Mouse (Mus musculus) kidney, adult 8-10 months (tissue): ENCODE measurements around the gene Cmtm6.
A peak's percentile ranks its signal among the peaks of the same experiment; 100 is the strongest.
"Not testable (repeated sequence)": the region's sequence is repeated elsewhere in the genome, so short reads cannot be mapped to it uniquely, and the experiment has no call there.

ENCODE experiments used
- DNase-seq, 2 experiments: peaks; one replicate each; pipeline ENCODE4 v3.0.0; 2022

Cmtm6 gene

DNA sequence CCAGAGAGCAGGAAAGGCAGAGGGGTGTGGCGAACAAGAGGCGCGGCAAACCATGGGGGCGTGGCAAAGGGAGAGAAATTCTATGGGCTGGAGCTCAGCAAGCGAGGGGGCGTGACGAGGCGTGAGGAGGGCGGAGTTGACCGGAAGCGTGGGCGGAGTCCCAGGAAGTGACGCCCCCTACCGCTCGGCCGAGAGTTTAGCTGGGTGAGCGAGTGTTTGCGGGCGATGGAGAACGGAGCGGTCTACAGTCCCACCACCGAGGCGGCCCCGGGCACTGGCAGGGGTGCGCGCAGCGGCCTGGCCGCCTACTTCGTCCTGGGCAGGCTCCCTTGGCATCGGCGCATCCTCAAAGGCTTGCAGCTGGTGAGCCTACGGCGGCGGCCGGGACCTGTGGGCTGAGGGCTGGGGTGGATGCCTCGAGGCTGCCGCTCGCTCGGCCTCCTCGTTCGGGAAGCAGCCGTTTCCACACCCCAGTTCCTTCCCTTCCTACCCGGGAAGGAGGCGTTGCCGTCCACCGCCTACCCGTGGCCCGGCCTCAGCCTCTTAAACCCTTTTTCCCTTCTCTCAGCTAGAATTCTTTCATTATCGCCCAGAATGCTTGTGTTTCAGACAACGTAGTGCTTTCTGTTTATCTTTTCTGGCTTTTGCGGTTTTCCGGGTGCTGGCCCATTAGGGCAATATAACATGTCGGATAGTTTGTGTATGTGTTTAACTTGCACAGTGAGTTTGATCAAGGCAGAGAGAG, at the start of gene Cmtm6:
Cmtm6 (plus strand) TSS at position 106 of the 745 bp plus-strand sequence.
- DNase-seq: peak; percentile 97 to 98

DNA sequence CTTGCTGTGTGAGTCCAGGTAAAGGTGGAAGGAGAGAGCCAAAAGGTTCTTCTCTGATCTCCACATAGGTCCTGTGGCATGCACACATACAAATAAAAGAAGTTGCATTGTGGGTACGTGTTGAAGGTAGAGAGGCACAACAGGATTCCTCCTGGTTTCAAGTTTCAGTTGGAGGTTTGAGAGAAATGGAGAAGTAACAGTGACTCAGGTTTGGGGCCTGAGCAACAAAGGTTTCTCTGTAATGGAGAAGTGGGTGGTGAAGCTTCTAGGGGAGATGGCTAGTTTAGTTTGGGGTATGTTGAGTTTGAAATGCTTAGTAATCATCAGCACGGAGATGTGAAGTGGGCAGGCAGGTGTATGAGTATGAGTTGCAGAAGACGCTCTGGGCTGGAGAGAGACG, 48.7 kb upstream of the Cmtm6 start:
- DNase-seq: no peak

DNA sequence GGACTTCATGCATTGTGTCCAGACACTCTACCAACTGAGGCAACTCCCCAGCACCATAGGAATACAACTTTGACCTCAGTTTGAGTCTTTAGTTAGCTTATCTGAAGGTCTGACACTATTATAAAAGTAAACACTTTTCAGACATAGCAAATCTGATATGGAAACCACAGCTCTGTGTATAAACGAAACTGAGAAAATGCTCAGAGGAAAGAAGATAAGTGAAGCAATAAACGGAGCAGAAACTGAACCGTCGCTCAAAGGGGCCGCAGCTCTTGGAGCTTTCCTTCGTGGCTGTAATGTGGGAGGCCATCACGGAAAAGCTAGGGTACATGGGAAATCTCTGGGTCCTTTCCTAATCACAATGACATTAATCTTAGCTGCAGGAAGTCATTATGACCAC, 44.7 kb upstream of the Cmtm6 start:
- DNase-seq: no peak

DNA sequence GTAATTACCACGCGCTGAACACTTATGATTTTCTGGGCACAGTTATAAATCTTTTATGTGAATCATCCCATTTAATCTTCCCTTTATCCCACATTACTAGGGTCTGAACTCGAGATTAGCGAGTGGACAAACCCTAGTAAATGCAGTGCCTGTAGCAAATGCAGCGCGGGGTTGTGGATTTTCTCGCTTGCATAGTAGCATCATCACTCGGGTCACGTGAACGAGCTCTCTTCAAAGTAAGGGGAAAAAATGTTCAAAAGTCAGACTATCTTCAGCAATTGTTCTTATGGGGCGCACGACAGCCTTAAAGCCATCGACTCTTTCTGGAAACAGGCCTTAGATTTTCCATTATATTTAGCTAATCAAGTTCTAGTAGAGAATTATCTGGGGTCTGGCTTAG, 43.3 kb upstream of the Cmtm6 start:
- no peak for DNase-seq

DNA sequence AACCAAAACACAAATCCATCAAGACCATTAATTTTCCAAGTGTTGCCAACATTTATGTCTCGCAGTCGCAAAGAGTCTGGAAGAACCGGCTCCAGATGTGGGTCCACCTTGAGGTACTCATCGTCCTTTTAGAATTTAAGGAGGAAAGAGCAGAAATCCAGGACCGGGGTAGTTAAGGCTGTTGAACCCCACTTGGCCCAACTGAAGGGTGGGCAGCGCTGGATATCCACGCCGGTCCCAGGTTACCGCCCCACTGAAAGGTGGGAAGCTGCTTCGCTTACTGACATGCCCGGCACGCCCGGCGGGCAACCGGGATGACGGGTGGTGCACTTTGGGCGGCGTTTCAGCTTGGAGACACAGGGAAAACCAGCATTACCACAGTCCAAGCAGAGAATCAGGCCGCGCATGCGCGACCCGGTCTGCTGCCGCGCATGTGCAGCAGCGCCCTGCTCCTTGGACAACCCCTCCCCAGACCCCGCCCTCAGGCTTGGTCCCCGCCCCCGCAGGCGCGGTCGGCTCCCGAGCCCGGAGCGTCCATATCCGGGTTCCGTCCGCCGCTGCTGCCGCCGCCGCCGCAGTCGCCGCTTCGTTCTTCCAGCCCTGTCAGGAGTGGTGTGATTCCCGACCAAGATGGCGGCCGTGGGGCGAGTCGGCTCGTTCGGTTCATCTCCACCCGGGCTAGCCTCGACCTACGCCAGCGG, 42.5 kb upstream of the Cmtm6 start, which contains the start of gene Dync1li1:
Dync1li1 (plus strand) TSS at position 539 of the 701 bp plus-strand sequence.
- DNase-seq: peak; percentile 97 to 98

DNA sequence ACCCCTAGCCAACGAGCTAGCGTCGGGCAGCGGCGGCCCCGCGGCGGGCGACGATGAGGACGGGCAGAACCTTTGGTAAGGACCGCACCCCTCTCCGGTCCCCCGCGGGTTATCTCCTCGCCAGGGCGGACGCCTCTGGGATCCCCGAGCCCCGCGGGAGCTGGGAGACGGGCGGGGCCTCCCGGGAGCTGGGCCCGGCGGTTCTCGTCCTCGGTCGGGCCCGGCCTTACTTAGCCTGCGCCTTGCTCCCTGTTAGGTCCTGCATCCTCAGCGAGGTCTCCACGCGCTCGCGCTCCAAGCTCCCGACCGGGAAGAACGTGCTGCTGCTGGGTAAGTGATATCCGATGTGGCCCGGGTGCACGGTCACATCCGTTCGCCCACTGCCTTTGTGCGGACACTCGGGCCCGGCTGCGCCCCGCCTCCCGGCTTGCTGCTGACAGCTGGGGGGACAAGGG, 41.9 kb upstream of the Cmtm6 start:
- DNase-seq: no peak

DNA sequence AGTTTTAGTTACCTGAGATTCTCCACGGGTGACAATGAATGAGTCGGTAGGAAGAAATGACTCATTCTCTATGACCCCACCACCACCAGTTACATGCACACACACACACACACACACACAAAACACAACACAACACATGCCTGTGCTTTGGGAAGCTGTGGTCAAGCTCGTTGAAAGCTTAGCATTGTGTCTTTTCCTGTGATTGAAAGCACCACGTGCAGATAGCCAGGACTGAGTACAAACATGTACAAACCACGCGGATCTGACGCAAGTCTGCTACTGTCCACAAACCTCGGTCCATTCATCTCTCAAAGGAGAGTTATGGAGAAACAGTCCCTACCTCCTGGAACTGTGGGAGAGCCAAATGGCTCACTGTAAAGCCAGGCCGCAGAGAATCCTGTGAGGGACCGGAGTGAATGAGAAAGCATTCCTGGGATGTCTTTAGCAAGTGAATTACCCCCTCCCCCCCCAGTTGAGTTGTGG, 40.8 kb upstream of the Cmtm6 start:
- no peak for DNase-seq

DNA sequence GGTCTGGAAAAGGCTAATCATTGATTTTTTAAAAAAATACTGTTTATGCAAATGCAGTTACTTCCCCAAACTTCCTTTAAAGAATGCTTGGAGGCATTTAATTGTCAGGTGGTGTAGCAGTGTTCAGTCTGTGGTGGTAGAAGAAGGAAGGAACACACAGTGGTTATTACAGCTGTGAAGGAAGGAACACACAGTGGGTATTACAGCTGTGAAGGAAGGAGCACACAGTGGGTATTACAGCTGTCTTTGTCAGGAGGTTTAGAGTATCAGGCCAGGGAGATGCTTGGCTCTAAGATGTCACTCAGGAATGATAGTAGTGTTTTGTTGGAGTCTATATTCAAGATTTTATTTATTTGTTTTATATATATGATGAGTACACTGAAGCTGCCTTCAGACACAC, 39.8 kb upstream of the Cmtm6 start:
- DNase-seq: no peak

DNA sequence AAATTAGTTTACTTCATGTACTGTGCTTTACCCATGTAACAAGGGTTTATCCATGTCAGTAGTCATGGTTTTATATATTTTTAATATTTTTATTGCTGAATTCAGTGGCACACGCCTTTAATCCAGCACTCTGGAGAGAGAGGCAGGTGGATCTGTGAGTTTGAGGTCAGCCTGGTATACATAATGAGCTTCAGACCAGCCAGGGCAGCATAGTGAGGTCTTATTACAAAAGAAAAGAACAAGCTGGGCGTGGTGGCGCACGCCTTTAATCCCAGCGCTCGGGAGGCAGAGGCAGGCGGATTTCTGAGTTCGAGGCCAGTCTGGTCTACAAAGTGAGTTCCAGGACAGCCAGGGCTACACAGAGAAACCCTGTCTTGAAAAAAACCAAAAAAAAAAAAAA, 35.3 kb upstream of the Cmtm6 start:
- DNase-seq: not testable (repeated sequence)

DNA sequence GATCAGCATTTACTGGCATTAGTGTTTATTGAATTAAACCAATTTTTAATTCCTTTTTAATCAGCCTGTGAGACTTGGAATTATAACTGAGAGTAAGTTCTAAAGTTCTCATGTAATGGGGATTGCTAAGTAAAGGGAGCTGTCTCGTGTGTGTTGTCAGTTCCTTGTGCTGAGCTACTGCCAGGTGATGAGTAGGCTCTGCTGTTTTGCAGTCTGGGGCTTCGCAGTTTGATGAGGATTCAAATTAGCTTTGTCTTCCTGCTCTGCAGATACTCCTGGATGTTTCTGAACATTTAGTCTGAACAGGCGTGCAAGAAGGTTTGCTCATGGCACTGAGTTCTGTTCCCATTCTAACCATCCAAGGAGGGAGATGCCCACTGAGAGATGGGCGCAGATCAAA, 33.8 kb upstream of the Cmtm6 start:
- no peak for DNase-seq

DNA sequence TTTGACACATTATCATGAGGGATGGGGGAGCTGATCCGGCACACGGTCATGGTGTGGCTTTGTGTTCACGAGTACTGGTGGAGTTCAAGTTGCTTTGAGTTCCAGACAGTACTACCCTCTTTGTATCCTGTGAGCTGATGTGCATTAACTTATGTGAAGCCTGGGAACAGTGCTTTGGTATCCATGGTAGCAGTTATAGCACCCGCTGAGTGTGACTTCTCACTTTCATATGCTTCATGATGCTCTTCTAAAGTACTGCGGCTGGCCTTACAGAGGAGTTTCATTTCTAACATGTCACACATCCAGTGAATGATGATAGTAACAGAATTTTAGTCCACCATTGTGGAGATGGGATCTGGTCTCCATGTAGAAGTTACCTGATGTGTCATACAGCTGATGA, 33.0 kb upstream of the Cmtm6 start:
- no peak for DNase-seq

DNA sequence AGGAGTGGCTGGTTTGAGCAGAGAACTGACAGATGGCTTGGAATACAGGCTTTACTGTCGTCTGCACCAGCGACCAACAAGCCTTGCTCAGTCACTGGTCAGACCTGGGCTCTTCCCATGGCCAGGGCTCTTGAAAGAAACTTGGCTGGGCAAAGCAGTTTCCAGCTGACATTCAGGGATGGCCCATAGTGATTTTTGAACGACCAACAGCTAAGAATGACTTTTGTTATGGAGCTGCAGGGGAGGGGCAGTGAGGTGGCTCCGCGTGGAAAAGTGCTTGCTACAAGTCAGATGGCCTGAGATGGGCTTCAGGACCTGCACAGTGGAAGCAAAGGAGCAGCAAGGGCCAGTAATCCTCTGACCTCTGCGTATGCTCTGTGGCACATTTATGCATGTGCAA, 31.7 kb upstream of the Cmtm6 start:
- DNase-seq: peak in 1 of 2 experiments; percentile 41

DNA sequence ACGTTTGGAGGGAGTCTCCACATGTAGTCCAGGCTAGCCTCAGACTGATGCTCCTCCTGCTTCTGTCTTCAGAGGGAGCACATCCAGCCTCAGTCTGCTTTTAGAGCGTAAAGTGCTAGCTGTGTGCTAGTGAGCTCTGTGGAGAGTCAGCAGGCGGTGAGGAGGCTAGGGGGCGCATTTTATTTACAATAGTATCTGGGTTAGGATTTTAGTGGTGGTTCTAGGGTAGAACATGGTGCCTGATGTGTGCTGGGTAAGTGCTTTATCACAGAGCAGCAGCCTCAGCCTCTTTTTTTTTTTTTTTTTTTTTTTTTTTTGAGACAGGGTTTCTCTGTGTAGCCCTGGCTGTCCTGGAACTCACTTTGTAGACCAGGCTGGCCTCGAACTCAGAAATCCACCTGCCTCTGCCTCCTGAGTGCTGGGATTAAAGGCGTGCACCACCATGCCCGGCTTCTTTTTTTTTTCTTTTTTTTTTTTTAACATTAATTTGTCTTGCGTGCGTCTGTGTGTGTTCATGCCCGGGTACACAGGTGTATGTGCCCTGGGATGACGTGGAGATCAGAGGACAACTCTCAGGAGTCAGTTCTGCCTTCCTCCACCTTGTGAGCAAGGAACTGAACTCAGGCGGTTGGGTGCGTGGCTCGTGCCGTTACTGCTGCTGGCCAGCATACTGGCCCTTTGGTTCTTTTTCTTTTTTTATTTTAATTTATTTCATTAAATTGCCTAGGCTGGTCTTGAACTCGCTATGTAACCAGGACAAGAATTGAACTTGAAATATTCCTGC, 30.8 kb upstream of the Cmtm6 start:
- DNase-seq: peak; percentile 43 to 57

DNA sequence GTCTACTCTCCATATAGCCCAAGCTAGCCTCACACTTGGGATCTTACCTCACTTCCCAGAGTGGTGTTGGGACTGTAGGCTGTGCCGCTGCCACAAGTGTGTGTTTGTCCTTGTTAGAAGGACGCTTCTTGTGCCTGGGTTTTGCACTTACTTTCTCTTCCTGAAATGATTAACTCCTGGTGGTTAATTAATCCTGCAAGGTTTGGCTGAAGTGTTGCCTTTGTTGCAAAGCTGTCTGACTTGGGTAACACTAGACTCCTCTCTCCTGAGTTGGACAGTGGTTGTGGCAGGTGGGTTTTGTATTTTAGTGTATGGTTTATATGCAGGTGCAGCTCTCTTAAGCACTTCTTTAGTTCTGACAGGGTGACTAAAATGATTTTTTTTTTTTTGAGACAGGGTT, 29.9 kb upstream of the Cmtm6 start:
- peak; percentile 64 to 79 for DNase-seq

DNA sequence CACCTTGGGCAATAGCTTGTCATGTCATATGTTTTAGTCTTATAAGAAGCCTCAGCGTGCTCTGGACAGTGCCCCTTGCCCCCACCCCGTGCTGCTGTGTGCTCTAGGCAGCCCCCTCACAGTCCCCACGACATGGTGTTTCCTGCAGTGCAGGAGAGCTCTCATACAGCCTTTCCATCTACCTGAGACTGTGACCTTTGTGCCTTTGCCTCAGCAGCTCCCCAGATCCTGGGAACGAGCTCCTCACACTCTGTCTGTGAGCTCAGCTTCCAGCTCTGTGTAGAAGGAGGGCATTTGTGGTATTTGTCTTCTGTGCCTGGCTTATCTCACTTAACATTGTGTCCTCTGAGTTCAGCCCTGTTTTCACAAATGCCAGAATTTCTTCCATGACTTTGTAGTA, 29.0 kb upstream of the Cmtm6 start:
- peak; percentile 49 to 55 for DNase-seq

DNA sequence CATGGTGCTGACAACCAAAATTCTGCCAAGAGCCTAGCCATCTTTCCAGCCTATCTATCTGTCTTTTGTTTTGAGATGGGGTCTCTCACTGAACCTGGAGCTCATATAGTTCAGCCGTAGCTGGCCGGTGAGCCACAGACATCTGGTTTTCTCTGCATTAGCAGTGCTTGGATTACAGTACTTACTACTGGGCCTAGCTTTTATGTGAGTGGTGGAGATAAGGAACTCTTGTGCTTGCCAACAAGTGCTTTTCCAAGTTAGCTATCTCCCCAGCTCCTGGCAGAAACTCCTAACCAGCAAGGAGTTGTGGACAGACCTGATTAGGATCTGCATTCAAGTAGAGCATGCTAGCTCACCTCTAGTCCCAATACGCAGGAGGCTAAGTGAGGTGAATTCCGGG, 23.1 kb upstream of the Cmtm6 start:
- no peak for DNase-seq

DNA sequence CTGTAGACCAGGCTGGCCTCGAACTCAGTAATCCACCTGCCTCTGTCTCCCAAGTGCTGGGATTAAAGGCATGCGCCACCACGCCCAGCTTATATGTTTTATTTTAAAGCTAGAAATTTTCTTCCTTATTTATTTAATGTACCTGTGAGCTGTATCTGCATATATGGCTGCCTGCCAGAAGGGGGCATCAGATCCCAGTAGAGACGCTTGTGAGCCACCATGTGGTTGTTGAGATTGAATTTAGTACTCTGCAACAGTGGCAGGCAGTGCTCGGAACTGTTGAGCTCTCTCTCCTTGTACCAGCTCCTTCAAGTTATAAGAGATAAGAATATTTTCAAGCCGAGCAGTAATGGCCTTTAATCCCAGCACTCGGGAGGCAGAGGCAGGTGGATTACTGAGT, 20.6 kb upstream of the Cmtm6 start:
- DNase-seq: peak in 1 of 2 experiments; percentile 54

DNA sequence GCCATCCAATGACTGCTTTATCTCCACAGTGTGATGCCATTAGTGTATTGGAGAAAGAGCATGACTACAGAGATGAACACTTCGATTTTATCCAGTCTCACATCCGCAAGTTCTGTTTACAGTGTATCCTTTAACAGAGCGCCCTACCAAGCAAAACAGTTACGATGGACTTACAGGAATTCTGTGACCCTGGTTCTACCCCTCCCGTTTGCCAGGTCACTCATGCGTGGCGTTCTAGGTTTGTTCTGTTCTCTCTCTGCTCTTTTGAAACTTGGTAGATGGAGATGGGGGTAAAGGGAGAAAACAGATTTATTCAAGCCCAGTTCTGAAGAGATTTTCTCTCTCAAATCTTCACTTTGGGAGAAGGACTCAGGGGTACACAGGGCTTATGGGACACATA, 17.4 kb upstream of the Cmtm6 start:
- DNase-seq: peak; percentile 65 to 91

DNA sequence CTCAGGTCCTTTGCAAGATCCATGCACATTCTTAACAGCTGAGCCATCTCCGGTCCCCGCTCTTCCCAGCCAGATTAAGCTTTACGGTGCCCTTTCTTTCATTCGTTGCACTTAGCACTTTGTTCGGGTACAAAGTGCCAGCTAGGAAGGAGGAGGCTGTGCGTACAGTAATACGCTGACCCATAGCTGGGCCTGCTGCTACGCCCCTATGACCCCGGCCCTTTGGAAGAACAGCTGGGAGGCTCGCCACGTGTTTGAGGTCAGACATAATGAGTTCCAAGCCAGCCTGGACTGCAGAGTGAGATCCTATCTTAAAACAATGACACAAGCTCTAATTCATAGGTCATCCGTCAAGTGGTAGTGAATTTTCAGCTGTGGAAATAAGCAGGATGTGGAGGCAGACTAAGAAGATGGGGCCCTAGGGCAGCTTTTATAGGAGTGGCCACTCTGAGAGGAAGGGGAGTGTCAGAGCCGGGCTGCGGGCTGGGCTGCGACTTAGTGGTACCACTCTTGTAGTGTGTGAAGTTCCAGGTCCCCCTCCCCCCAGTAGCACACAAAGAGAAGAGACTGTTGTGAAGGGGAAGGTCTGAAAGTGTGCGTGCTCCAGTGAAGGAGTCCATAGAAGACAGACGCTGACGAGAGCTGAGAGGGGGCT, 14.1 kb upstream of the Cmtm6 start:
- DNase-seq: peak; percentile 89 to 91

DNA sequence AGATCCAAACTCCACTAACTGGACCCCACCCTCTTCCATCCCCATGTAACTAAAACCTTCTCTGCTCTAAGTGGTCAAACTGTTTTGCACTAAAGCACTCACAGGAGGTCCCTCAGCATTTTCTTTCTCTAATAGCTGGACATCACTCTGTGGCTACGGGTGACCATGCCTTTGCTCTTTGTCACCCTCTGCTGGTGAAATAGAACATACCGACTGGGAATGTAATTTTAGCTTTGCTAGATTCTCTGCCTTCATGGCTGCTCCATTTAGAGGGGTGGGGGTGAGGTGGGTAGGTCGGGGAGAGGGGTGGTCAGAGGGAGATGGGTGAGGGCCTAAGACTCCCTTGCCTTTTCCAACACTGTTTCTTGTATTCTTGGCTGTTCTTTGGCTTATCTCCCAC, 3.6 kb upstream of the Cmtm6 start:
- peak in 1 of 2 experiments; percentile 44 for DNase-seq

DNA sequence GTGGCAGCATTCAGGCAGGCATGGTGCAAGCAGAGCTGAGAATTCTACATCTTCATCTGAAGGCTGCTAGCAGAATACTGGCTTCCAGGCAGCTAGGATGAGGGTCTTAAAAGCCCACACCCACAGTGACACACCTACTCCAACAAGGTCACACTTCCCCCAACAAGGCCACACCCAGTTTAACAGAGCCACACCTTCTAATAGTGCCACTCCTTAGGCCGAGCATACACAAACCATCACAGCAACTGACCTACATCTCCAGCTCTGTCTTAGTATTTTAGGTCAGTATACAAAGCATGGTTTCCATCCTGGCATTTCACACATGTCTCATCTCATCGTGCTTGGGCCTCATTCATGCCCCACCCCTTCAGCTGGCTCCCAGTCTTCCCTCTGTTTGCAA, 2.5 kb upstream of the Cmtm6 start:
- DNase-seq: not testable (repeated sequence)

DNA sequence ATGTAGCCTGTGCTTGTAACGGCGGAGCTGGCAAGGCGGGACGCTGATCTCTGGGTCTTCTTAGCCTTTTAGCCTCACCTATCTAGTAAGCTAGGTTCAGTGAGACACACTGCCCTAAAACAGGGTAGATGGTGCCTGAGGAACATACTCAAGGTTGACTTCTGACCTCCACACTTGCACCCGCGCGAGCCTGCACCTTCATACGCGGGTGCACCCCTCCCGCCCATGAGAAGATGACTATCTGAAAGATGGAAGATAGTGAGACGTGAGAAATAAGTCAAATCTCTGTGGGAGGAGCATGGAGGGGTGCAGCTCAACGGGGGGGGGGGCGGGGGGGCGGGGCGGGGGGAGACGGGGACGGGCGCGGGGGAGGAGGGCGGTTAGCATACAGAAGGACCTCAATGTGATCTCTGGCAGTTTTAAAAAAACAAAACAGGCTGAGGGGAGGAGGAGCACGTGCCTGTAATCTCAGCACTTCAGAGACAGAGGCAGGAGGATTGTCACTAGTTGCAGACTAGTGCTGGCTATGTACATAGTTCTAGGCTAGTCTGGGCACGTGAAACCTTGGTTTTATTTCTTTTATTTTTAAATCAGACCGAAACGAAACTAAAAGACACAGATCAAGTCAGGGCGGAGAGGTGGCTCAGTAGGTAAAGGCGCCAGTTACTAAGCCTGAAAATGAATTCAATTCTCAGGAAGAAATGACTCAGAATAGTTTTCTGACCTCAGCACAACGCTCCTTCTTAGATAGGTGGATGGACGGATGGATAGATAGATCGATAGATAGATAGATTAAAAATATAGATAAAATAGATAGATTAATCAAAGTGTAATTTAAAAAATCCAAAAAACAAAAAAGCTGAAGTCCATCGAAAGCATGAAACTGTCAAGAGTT, 758 bp upstream of the Cmtm6 start:
- no peak for DNase-seq
